Mouse (Mus musculus) macrophage (primary cell): ENCODE data around the gene Pars2. TPM values are rescaled to one million over a fixed set of nuclear protein-coding genes. Genes with fewer than 3 reads are reported as not detected.

Experiments used
- polyA plus RNA-seq: library from polyadenylated mRNA; stranded (reverse); fragments of 250-400 nt; gene quantifications from 3 replicates; pipeline ENCODE4 v1.2.4, GENCODE M21; 2018; ENCODE audit warnings: inconsistent platforms

The Pars2 gene
- polyA plus RNA-seq, 1 experiment from 2014 or later = 3.0 TPM

Other genes starting within 250 kb of the Pars2 start
- gene Pcsk9, start 186.7 kb upstream of the Pars2 start, polyA plus RNA-seq = not detected in 3 replicates
- gene Bsnd, start 158.8 kb upstream of the Pars2 start, polyA plus RNA-seq = not detected in 3 replicates
- gene Dhcr24, start 90.0 kb upstream of the Pars2 start, polyA plus RNA-seq = 8.3 to 57.3 TPM (median 30.5 TPM) in 3 replicates
- gene Lexm, start 33.8 kb upstream of the Pars2 start, polyA plus RNA-seq = not detected in 3 replicates
- gene Ttc22, start 28.6 kb upstream of the Pars2 start, polyA plus RNA-seq = not detected in 3 replicates
- 22.3 to 28.9 TPM (median 24.3 TPM) in 3 replicates for gene Ttc4, start 27.9 kb downstream of the Pars2 start, polyA plus RNA-seq
- gene Mroh7, start 79.9 kb downstream of the Pars2 start, polyA plus RNA-seq = not detected in 3 replicates
- gene Fam151a, start 82.8 kb downstream of the Pars2 start, polyA plus RNA-seq = not detected in 3 replicates
- gene Acot11, start 153.9 kb downstream of the Pars2 start, polyA plus RNA-seq = 2.5 to 3.7 TPM (median 3.4 TPM) in 3 replicates